Mouse (Mus musculus): Measurements from ENCODE around the gene Erlin1. TPM values are rescaled to one million over a fixed set of nuclear protein-coding genes. Genes with fewer than 3 reads are reported as not detected.

The Erlin1 gene
- total RNA-seq (2017): 15.1 and 18.3 TPM in 2 replicates

DNA sequence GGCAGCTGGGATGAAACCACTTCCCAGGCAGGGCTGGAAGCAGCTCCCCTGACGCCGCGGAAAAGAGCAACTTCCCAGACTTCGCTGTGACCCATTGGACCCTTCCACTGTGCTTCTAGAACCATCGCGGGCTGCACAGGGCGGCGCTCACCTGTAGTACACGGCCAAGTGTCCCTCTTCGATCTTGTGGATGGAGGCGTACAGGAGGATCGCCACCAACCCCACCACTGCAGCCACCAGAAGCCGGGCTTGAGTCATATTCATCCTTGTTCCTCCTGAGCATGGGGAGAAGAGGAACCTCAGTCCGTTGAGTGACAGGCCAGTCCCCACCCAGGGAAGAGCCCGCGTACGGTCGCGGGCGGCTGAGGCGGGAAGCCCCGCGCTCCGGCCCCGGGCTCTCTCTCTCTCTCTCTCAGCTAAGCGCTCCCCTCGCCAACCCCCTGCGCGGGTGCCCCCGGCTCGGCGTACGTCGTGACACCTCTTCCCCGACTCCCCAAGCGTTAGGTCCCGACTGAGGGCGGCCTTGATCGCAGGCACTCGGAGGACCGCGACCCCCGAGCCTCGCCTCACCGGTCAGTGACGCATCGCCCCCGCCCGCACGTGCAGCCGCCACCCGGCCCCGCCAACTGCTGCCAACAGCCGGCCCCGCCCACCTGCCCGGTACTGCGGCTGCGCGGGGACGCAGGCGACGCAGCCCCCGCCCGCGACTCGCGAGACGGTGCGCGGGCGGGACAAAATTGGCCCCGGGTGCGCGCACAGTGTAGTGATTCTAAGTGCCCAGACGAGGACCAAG lies at the start of gene Erlin1:
Erlin1 (minus strand) TSS at position 665 of the 793 bp plus-strand sequence.
- ATAC-seq (ENCODE audit: extremely low read depth, insufficient number of reproducible peaks, low FRiP score, poor library complexity, severe bottlenecking): peak; percentile 84

DNA sequence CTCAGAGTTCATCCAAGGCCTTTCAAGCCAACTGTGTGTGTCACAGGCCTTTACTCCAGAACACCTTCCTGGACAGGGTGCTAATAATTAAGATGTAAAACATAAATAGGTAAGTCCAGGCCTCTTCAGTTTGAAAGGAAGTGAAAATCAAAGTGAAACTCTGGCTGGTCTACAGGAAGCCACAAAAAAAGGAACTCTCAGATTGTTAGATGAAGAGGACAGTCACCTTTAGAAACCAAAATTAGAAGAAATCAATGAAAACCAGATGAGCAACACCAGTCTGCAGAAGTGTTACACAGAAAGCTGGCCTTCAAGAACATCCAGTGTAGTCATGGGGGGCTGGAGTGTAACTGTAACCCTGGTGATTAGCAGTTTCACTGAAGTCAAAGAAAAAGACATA lies 48.2 kb upstream of the Erlin1 start:
- ATAC-seq (ENCODE audit: extremely low read depth, insufficient number of reproducible peaks, low FRiP score, poor library complexity, severe bottlenecking): peak; percentile 40; the same call in 1 of the 2 replicates

DNA sequence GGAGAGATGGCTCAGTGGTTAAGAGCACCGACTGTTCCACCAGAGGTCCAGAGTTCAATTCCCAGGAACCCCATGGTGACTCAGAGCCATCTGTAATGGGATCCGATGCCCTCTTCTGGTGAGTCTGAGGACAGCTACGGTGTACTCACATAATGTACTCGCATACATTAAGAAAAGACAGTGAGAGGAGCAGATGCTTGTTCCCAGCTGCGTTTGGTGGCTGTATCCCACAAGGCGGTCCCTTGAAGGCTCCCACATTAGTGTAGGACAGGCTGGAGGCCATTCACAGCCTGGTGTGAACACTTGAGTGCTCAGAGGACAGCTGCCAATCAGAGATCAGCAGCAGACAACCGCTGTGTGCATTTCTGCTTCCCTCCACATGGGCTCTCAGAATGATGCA lies 42.1 kb upstream of the Erlin1 start:
- ATAC-seq (ENCODE audit: extremely low read depth, insufficient number of reproducible peaks, low FRiP score, poor library complexity, severe bottlenecking): no peak

DNA sequence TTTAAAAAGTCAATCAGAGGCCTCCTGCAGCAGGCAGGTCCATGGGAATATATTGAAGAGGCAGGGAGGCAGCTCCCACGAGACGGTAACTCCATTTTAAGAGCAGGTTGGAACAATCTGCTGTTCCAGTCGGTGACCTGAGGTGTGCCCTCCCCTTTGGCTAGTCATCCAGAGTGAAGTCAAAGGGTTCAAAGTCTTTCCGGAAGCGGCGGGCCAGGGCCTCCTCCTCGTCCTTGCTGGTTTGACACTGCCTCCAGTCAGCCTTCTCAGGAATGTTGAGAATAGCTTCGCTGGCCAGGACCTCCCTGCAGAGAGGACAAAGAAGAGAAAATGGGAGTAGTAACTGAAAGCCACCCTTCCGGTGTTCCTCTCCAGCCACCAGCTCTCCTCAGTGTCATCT lies 40.8 kb upstream of the Erlin1 start:
- ATAC-seq (ENCODE audit: extremely low read depth, insufficient number of reproducible peaks, low FRiP score, poor library complexity, severe bottlenecking): no peak

DNA sequence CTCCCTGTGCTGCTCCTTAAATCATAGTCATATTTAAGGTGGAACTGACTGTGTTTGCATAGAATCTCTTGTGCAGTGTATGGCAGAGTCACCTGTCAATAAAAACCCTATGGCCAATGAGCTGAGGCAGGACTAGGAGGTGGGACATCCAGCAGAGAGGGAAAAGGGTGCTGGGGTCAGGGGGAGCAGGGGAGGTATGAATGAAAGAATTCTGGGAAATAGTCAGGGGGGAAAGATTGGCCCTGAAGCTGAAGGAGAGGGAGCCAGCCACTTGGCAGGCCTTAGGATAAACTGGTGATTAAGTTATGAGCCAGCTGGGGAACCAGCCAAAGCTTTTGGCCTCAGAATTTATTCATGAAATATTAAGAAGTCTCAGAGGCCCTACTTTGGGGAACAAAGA lies 39.4 kb upstream of the Erlin1 start:
- ATAC-seq (ENCODE audit: extremely low read depth, insufficient number of reproducible peaks, low FRiP score, poor library complexity, severe bottlenecking): no peak

DNA sequence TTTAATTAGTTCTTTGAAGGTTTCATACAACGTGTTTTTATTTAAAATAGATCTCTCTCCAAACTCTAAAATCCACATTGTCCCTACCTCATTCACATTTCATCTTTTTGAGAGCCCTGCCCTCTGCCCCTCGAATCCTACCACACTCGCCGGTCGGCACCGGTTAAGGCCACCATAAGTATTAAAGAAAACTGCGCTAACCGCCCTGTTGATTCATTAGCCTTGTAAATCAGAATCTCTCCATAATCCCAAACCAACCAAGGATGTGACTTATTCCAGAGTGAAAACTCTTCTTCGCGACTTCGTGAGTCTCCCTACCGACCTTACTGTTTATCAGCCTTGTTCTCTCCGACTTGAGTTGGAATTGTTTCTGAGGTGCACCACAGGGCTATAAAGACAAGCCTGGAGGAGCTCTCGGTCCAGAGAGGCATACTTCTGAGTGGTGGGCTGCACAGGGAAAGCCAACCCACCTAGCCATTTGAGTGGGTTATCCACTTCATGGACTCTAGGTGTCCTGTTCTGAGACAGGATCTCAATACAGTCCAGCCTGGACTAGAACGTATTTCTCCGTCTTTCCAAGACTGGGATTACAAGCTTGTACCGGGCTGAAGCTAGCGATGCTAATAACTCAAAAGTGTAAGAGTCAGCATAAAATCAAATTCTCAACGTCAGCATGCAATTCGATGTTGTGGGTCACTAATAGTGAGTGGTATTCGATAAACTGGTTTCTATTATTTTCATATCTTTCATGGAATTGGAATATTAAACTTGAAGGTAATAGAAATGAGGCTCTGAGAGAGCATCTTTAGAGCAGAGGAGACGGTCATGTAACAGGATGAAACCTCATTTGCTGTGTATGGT lies 38.3 kb upstream of the Erlin1 start:
- no peak for ATAC-seq (ENCODE audit: extremely low read depth, insufficient number of reproducible peaks, low FRiP score, poor library complexity, severe bottlenecking)

DNA sequence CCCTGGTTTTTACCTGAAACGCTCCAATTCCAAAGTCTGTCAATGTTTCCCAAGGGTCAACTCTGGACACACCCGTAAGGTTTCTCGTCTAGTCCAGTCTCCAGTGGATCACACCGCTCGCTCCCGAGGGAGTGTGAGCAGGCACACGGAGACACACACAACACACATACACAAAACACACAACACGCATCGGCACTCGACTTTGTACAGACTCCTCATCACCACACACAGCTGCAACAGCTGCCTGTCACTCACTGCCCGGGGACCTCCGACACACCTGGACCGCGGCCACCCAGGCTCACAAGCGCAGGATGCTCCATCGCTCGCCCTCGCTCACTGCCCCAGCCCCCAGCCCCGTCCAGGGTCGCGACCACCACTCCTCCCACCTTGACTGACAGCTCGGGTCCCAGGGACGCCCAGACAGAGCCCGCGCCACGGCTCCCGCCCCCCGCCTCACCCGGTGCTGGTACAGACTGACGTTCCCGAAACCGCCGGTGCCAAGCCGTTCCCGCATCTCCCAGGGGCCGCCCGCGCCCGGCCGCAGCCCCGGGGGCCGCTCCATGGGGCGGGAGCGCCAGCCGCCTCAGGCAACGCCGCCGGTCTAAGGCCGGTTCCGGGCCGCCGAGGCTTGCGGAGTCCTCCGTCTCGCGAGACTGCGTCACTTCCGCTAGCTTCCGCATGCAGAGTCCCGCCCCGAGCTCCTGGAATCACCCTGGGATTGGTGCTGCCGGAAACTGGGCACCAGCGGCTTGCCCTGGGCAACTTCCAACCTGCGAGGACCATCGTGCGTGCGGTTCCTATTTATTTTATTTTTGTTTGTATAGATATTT lies 37.5 kb upstream of the Erlin1 start, which contains the start of gene Chuk:
Chuk (minus strand) TSS at position 650 of the 830 bp plus-strand sequence.
- ATAC-seq (ENCODE audit: extremely low read depth, insufficient number of reproducible peaks, low FRiP score, poor library complexity, severe bottlenecking): peak; percentile 95

DNA sequence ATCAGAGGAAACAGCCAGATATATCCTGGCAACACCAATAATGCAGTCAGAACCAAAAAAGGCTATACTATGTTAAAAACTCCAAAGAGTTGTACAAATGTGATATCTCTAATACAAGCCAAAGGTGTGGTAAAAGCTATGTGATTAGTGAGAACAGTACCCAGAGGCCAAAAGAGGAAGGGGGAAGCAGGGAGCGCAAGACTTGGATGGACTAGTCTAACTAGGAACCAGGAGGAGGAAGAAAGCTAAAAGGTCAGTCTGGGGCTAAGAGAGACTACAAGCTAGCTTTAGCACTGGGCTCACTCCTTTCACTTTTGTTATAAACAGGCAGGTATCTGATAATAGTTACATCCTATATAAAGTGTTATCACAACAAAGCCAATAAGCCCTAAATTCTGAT lies 34.8 kb upstream of the Erlin1 start:
- no peak for ATAC-seq (ENCODE audit: extremely low read depth, insufficient number of reproducible peaks, low FRiP score, poor library complexity, severe bottlenecking)

DNA sequence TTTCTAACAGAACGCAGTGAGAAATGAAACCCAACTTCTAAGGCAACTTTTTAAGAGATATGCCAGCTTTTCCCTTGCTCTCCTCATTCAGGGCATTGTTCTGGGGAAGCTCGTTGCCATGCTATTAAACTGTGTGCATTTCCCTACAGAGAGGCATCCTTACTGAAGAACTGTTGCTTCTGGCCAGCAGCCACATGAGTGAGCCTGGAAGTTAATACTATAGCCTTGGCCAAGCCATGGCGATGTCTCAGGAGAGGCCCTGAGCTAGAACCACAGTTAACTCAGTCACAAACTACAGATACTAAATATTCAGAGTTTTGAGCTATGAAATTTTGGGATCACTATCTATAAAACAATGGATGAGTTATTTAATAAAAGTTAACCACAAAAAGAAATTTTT lies 33.4 kb upstream of the Erlin1 start:
- ATAC-seq (ENCODE audit: extremely low read depth, insufficient number of reproducible peaks, low FRiP score, poor library complexity, severe bottlenecking): no peak

DNA sequence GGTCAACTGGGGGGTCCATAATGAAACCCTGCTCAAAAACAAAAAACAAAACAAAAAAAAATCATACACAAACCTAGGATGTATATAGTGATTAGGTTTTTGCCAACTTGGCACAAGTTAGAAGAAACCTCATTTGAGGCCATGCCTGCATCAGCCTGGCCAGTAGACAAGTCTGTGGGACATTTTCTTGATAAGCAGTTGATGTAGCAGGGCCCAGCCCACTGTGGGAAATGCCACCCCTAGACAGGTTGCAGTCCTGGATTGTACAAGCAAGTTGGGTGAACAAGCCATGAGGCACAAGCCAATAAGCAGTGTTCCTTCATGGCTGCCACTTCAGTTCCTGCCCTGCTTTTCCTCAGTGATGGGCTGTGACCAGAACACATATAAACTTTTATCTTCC lies 31.3 kb upstream of the Erlin1 start:
- no peak for ATAC-seq (ENCODE audit: extremely low read depth, insufficient number of reproducible peaks, low FRiP score, poor library complexity, severe bottlenecking)

DNA sequence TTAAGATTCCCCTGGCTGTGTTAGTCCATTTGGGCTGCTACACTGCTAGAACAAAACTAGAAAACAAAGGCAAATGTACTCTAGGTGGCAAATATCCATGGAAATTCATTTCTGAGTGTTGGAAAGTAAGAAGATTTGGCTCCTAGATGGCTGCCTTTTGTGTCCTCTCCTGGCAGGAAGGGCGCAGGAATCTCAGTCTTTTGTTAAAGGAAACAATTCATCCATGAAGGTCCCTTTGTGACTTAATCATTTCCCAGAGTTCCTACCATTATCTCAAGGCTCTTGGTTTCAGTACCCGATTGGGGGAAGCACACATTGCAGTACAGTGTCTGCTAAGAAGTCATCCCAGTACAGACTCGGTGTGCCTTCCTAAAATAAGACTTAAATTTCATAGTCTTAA lies 16.7 kb upstream of the Erlin1 start:
- ATAC-seq (ENCODE audit: extremely low read depth, insufficient number of reproducible peaks, low FRiP score, poor library complexity, severe bottlenecking): no peak

DNA sequence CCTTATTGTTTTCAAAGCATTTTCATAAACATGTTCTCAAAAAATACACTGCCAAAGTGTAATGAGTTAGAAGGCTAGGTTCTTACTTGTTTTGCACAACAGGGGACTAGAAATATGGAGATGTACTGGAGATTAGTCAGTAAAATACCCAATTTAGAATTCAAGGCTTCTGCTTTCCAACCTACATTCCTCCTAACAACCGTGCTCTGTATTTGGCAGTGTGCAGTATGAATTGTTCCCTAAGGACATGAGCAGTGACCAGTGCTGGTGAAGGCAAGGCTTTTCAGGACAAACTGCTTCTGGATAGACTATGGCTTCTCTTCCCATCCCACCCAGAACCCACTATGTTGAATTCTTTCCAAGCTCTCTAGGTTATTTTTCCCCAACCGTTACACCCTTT lies 11.3 kb upstream of the Erlin1 start:
- ATAC-seq (ENCODE audit: extremely low read depth, insufficient number of reproducible peaks, low FRiP score, poor library complexity, severe bottlenecking): no peak

DNA sequence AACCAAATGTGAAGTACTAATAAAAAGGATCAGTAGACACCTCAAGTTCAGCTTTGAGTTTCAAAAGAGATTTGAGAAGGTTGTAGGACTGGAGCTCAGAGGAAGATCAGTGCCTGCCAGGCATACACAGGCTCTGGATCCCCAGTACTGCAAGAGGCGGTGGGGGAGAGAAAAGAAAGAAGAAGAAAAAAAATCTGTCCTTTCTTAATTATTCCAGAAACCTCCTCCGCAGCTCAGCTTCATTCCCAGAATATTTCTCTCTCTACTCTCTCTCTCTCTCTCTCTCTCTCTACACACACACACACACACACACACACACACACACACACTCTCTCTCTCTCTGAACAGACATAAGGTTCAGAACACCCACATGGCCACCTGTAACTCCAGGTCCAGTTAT lies 10.4 kb upstream of the Erlin1 start:
- ATAC-seq (ENCODE audit: extremely low read depth, insufficient number of reproducible peaks, low FRiP score, poor library complexity, severe bottlenecking): no peak

DNA sequence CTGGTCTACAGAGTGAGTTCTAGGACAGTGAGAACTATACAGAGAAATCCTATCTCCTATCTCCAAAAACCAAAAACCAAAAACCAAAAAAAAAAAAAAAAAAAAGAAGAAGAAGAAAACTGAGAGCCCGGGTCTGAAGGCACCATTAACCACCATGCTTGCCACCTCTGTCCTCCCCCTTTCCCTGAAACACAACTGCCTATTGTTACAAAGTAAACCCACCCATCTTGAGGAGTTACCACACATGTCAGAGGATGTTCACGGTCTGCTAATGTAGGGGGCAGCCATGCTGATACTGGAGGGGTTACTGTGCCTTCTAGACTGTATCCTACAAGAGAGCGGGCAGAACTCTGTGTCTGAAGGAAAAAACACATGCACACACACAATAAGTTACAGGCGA lies 7.4 kb upstream of the Erlin1 start:
- ATAC-seq (ENCODE audit: extremely low read depth, insufficient number of reproducible peaks, low FRiP score, poor library complexity, severe bottlenecking): no peak

DNA sequence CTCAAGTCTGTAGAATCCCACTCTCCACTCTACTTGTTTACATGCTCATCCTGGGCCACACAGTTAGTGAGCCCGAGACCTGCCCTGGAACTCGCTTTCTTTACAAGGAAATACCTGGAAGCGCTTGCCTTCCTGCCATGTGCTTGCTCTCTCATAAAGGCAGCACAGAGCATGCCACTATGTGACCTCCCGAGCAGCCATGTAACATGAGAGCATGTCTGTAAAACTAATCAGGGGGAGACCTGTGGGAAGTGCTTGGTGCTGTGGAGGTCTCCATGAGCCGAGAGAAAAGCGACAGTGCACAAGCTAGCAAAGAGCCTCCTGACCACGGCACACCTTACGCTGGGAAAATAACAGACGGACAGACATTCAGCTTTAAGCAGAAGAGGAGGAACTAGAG lies 6.9 kb upstream of the Erlin1 start:
- no peak for ATAC-seq (ENCODE audit: extremely low read depth, insufficient number of reproducible peaks, low FRiP score, poor library complexity, severe bottlenecking)

DNA sequence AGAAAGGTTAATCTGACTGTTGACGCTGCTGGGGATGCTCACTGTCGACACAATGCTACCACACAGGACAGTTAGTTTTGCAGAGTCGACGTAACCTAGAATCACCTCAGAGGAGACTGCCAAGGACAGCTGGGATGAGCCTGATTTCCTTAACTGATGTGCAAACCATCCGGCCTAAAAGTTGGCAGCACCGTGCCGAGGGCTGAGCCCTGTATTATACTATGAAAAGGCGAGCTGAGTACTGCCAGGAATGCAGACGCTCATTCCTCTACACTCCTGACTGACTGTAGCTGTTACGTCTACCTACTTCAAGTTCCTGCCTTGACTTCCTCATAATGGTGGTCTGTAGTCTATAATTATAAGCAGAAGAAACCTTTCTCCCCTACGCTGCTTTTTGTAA lies 5.4 kb upstream of the Erlin1 start:
- ATAC-seq (ENCODE audit: extremely low read depth, insufficient number of reproducible peaks, low FRiP score, poor library complexity, severe bottlenecking): no peak

DNA sequence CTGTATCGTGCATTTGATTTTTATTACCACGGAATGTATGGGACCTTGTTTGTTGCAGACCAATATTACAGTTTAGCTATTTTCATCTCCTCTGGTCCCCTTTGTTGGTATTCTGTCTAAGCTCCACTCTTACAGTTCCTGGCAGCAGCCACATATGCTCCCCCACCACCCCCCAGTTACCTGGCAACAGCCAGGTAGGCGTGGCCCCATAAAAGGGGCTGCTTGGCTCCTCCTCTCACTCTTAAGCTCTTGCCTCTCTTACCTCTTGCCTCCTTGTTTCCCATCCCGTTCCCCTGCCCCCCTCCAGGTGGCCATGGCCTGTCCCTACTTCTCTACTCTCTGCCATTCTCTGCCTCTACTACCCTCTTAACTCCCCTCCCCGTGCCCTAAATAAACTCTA lies 1.6 kb upstream of the Erlin1 start:
- ATAC-seq (ENCODE audit: extremely low read depth, insufficient number of reproducible peaks, low FRiP score, poor library complexity, severe bottlenecking): no peak

DNA sequence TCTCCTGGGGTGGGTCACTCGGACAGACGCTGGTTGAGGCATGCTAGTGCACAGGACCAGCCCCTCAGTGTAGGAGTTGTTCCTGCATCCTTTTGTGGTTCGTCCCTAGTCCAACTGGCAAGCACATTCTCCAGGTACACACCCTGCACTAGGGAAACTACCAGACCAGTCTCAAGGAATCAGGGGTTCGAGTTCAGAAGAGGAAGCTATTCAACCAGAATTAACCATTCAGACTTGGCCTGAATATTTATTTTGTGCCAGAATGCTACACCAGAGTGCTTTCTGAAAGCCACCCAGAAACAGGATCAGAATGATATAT lies 288 bp upstream of the Erlin1 start:
- ATAC-seq (ENCODE audit: extremely low read depth, insufficient number of reproducible peaks, low FRiP score, poor library complexity, severe bottlenecking): no peak

DNA sequence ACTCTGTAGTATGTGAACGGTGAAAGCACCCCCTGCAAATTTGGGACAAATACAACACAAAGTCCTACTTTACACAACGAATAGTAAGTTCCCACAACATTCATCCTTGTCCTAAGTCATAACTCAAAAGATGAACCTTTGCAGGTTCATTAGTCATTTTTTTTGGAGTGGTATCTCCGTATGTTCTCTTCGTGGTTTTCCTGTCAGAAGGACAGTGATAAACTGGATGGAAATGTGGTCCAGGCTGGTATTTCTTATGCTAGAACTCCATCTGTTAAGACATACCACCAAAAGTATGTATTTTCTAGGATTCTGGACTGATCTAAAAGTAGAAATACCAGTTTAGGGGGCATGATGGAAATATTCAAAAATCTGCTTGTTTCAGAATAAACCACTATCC lies 1.4 kb downstream of the Erlin1 start:
- no peak for ATAC-seq (ENCODE audit: extremely low read depth, insufficient number of reproducible peaks, low FRiP score, poor library complexity, severe bottlenecking)
